Mouse (Mus musculus): ENCODE measurements at regions not wholly inside any gene's neighbourhood (a gene's known extent, or its start where the extent isn't known, plus 50 kb on each side); places are given as distances from the start of the nearest gene placed in this dataset.
A peak's percentile ranks its signal among the peaks of the same experiment; 100 is the strongest.

DNA sequence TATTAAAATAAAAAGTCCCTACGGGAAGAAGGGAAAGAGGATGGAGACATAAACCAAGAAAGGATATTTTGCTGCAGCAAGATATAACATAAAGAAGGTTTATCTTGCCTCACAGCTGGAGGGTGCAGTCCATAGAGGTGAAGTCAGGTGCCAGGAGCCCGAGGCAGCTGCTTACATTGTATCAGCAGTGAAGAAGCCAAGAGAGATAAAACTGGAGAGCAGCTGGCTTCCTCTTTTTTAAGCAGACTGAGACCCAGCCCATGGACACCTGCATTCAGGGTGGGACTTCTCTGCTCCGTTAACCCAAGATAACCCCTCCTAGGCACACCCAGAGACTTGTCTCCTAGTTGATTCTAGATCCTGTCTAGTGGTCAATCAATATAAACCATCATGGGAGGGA, 147.6 kb downstream of the Ttc8 start:
- no peaks in the 10 kb centered on the region for H3K36me3 ChIP-seq
- H3K27ac ChIP-seq: no peak overlapping the region
- H3K4me3 ChIP-seq: no peak overlapping the region
- no peaks in the 10 kb centered on the region for H3K27me3 ChIP-seq
- H3K4me2 ChIP-seq: no peak overlapping the region
- no peak overlapping the region for H3K9ac ChIP-seq
- H3K4me1 ChIP-seq: no peaks in the 10 kb centered on the region
- no peaks in the 10 kb centered on the region for H3K9me3 ChIP-seq
- no peak for ATAC-seq (ENCODE audit: insufficient number of reproducible peaks, low FRiP score, low TSS enrichment, low read depth)
- 72% methylated on average over 3 of the region's 3 CpGs for WGBS

DNA sequence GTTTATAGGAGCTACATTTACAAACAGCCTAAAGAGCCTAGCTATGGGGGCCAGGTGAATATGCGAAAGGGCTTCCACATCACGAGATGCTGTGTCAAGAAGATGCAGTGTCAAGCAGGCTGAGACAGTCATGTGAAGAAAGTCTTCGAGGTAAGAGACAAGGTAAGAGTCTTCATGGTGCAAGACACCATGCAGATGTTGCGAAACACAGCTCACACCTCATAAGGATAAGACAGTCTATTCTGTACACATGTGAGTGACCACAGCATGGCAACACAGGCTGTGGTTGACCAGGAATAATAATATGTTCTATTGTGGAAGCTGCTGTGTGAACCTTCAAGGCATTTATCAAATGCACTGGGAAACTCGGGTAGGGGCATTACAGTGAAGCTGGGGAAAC, 153.4 kb downstream of the Ttc8 start:
- no peak overlapping the region for H3K27ac ChIP-seq
- WGBS: 90% methylated on average over 5 of the region's 5 CpGs
- H3K9me3 ChIP-seq: no peaks in the 10 kb centered on the region
- H3K9ac ChIP-seq: no peak overlapping the region
- H3K4me3 ChIP-seq: no peak overlapping the region
- no peaks in the 10 kb centered on the region for H3K4me1 ChIP-seq
- ATAC-seq (ENCODE audit: insufficient number of reproducible peaks, low FRiP score, low TSS enrichment, low read depth): no peak
- no peaks in the 10 kb centered on the region for H3K27me3 ChIP-seq
- no peaks in the 10 kb centered on the region for H3K36me3 ChIP-seq
- H3K4me2 ChIP-seq: no peak overlapping the region

DNA sequence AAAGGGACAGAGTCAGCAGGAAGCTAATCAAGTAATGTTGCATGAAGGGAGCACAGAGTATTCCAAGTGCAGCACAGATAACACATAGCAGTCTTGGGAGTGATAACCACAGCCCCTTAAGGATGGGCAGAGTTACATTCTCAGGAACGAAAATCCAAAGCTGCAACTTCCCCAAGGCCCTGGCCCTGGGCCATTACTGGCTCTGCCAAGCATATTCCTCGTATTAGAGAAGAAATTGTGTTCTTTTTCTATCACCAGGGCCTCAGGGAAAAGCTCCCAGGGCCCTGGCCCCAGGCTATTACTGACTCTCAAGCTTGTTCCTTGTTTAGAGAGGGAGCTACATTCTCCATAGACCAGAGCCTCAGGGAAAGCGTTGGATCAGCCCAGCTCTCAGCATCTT, 157.0 kb downstream of the Ttc8 start:
- H3K36me3 ChIP-seq: no peaks in the 10 kb centered on the region
- no peaks in the 10 kb centered on the region for H3K4me1 ChIP-seq
- H3K9me3 ChIP-seq: no peaks in the 10 kb centered on the region
- WGBS: 50% methylated on average over 3 of the region's 3 CpGs
- no peak overlapping the region for H3K27ac ChIP-seq
- no peak for ATAC-seq (ENCODE audit: insufficient number of reproducible peaks, low FRiP score, low TSS enrichment, low read depth)
- no peak overlapping the region for H3K4me3 ChIP-seq
- H3K4me2 ChIP-seq: no peak overlapping the region
- no peak overlapping the region for H3K9ac ChIP-seq
- H3K27me3 ChIP-seq: no peaks in the 10 kb centered on the region

DNA sequence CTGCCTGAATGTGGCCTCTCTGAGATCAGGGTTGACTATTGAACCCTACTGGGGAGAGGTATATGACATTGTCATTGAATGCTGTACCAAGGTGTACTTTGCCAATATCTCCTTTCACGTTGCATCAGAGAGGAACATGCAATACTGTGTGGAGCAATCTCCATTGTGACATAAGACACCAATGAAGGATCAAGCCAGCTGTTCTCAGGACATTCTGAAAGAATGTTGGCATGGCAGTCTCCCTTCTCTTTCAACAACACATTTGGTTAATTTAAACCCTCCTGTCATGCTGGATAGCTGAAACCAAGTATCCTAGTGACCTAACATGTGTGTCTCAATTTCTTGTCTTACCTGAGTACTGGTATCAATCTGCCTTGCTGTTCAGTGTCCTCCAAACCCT, 159.5 kb downstream of the Ttc8 start:
- 70% methylated on average over 1 of the region's 1 CpGs for WGBS
- H3K27me3 ChIP-seq: peaks cover 15% of the 10 kb centered on the region
- H3K4me2 ChIP-seq: no peak overlapping the region
- H3K9ac ChIP-seq: no peak overlapping the region
- H3K4me3 ChIP-seq: no peak overlapping the region
- H3K9me3 ChIP-seq: no peaks in the 10 kb centered on the region
- H3K27ac ChIP-seq: no peak overlapping the region
- ATAC-seq (ENCODE audit: insufficient number of reproducible peaks, low FRiP score, low TSS enrichment, low read depth): no peak
- no peaks in the 10 kb centered on the region for H3K36me3 ChIP-seq
- H3K4me1 ChIP-seq: peaks cover 5% of the 10 kb centered on the region; the same call in 1 of the 2 replicates

DNA sequence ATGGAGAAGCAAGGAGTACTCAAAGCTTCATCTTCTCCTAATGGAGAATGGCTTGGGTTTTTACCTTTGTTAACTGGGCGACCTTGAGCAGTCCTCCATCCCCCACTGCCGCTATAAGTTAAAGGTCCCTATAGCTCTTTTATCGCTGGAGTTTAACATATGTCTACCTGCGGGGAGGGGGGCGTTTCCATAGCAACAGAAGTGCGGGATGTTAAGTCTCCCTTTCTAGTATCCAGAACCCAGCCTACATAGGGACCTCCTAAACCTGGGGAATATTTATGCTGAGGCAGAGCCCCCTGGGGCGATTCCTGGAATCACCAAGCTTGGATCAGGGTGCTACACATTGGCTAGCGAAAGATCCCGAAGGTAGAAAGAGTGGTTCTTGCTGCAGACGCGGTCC, 163.2 kb downstream of the Ttc8 start:
- Histone ChIP-seq H3K4me2 (no peak overlapping the region), H3K36me3 (no peaks in the 10 kb centered on the region), H3K9ac (no peak overlapping the region), H3K4me1 (peaks cover 5% of the 10 kb centered on the region; the same call in 1 of the 2 replicates), H3K27ac (no peak overlapping the region), H3K9me3 (no peaks in the 10 kb centered on the region), H3K4me3 (no peak overlapping the region), H3K27me3 (peaks cover 15% of the 10 kb centered on the region)
- no peak for ATAC-seq (ENCODE audit: insufficient number of reproducible peaks, low FRiP score, low TSS enrichment, low read depth)
- WGBS: 35% methylated on average over 11 of the region's 11 CpGs

DNA sequence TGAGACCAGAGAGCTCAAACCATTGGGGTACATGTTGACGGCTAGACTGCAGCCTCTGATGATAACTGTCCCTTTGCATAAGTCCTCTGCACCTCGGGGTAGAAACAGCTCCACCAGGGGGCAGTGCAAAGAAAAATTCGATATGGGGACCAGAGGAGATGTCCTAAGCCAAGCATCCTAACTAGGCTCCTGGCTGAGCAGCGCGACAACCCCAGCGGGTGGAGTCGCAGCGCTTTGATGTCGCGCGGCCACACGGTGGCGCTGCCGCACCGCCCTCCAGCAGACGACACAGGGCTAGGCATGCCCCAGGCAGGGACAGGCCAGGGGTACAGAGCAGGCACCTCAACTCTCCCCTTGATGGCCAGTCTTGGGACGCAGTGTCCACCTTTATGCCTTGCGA, 163.8 kb downstream of the Ttc8 start:
- Histone ChIP-seq H3K4me3 (no peak overlapping the region), H3K9ac (no peak overlapping the region), H3K27me3 (peaks cover 15% of the 10 kb centered on the region), H3K4me1 (peaks cover 5% of the 10 kb centered on the region; the same call in 1 of the 2 replicates), H3K36me3 (no peaks in the 10 kb centered on the region), H3K4me2 (no peak overlapping the region), H3K9me3 (no peaks in the 10 kb centered on the region), H3K27ac (no peak overlapping the region)
- 0 out of 2 replicates have a peak, but pooled peaks have one; percentile 44 for ATAC-seq (ENCODE audit: insufficient number of reproducible peaks, low FRiP score, low TSS enrichment, low read depth)
- 2% methylated on average over 18 of the region's 18 CpGs for WGBS

DNA sequence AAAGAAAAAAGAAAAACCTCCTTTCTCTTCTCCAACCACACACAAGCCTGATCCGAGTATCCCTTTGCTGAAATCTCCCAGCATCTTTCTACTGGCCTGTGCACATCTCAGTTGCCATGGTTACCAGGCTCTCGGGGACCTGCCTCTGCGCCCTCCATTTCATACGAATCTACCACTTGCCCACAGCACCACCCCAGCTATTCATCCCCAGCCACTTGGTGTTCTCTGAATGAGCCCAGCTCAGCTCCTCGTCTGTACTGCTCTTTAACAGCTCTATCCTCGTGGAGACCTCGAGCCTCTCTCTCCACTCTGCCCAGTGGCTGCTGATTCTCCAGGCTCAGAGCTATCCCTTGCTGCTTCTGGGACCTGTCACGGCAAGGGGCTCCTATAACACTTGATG, 166.9 kb downstream of the Ttc8 start:
- Histone ChIP-seq H3K27me3 (peaks cover 15% of the 10 kb centered on the region), H3K27ac (no peak overlapping the region), H3K4me2 (no peak overlapping the region), H3K4me1 (peaks cover 5% of the 10 kb centered on the region; the same call in 1 of the 2 replicates), H3K36me3 (no peaks in the 10 kb centered on the region), H3K4me3 (no peak overlapping the region), H3K9ac (no peak overlapping the region), H3K9me3 (no peaks in the 10 kb centered on the region)
- WGBS: 54% methylated on average over 8 of the region's 8 CpGs
- no peak for ATAC-seq (ENCODE audit: insufficient number of reproducible peaks, low FRiP score, low TSS enrichment, low read depth)

DNA sequence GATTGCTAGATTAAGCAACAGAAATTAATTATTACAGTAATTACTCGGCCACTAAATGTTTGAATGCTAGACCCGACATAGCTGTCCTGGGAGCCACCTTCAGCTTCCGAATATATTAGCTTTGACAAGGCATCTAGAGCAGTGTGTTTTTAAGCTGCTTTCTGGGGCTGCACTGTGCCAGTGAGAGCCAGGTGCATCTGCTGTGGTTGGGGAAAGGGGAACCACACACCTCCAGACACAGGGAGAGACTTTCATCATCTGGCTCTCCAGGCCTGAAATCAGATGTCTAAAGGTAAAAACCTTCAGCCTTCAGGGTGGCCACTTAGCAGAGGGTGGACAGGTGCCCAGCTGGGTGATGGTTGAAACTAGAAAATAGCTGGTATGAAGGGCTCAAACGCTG, 171.4 kb downstream of the Ttc8 start:
- H3K36me3 ChIP-seq: no peaks in the 10 kb centered on the region
- 61% methylated on average over 4 of the region's 4 CpGs for WGBS
- H3K4me1 ChIP-seq: no peaks in the 10 kb centered on the region
- H3K4me2 ChIP-seq: no peak overlapping the region
- no peak overlapping the region for H3K9ac ChIP-seq
- no peaks in the 10 kb centered on the region for H3K27me3 ChIP-seq
- no peak overlapping the region for H3K4me3 ChIP-seq
- H3K27ac ChIP-seq: no peak overlapping the region
- no peaks in the 10 kb centered on the region for H3K9me3 ChIP-seq
- ATAC-seq (ENCODE audit: insufficient number of reproducible peaks, low FRiP score, low TSS enrichment, low read depth): no peak

DNA sequence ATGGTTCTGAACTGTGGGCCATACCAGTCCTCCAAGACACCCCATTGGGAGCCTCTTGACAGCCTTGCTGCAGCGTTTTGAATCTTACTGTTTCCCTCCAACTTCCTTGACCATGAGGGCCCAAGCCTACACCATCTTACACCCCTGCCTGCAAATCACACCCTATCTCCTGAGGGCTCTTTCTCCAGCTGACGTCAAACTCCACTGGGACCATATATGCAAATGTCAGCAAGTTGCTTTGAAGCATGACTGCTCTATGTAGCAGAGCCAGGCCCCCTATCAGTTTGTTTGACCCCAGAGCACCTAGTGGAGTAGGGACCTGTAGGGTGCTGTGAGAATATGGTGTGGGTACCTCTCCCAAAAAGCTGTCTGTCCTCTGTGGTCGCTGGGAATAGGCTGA, 172.8 kb downstream of the Ttc8 start:
- Histone ChIP-seq H3K9me3 (no peaks in the 10 kb centered on the region), H3K36me3 (no peaks in the 10 kb centered on the region), H3K27ac (no peak overlapping the region), H3K4me3 (no peak overlapping the region), H3K27me3 (no peaks in the 10 kb centered on the region), H3K4me2 (no peak overlapping the region), H3K4me1 (no peaks in the 10 kb centered on the region), H3K9ac (no peak overlapping the region)
- WGBS: 56% methylated on average over 3 of the region's 3 CpGs
- ATAC-seq (ENCODE audit: insufficient number of reproducible peaks, low FRiP score, low TSS enrichment, low read depth): no peak

DNA sequence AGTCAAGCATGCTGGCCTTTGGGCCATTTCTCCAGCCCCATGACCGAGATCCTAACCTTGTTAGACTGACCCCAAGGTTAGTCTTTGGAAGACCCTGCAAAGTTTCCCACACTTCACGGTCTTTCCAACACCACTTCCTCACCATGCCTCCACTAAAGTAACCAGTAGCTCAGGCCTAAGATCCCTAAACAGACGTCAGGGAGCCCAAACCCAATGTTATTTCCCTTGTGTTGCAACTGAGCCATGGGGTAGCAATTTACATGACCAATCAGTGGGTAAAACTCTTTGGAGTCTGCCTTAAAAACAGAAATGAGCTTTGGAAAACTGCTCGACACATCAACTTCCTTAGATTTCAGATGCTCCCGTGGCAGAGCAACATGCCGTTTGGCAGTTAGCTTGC, 173.6 kb downstream of the Ttc8 start:
- H3K9ac ChIP-seq: no peak overlapping the region
- H3K4me2 ChIP-seq: no peak overlapping the region
- no peaks in the 10 kb centered on the region for H3K9me3 ChIP-seq
- no peaks in the 10 kb centered on the region for H3K36me3 ChIP-seq
- ATAC-seq (ENCODE audit: insufficient number of reproducible peaks, low FRiP score, low TSS enrichment, low read depth): no peak
- no peak overlapping the region for H3K4me3 ChIP-seq
- H3K27ac ChIP-seq: no peak overlapping the region
- H3K4me1 ChIP-seq: no peaks in the 10 kb centered on the region
- H3K27me3 ChIP-seq: no peaks in the 10 kb centered on the region
- WGBS: 79% methylated on average over 6 of the region's 6 CpGs

DNA sequence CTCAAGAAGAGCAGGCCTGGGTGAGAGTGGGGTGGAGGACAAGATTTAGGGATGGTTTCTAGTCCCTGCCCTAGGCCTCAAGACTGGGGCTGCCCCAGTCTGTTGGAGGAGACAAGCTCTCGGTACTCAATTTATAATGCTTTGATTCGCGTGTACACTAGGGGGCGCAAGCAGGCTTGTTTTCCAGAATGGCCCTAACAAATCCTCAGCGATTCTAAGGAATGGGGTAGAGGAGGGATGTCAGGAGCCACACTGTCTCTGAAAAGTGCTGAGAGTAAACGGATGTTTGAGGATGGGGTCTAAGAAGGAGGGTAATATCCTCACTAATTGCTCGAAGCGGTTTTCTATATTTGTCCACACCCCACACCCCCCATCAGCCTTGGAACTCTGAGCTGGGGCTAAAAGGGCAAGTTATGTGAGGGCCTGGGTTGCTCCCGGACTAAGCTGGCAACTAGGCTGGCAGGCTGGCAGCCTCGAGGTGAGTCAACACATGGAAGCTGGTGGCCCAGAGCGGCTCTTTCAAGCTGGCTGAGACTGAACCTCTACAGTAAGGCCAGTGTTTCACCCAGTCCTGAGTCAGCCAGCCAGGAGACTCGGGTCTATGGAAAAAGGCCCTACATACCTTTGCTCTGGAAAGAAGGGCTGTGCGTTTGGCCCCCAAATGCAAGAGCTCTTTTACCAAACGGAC, 176.7 kb downstream of the Ttc8 start:
- no peaks in the 10 kb centered on the region for H3K4me1 ChIP-seq
- WGBS: 27% methylated on average over 14 of the region's 14 CpGs
- no peaks in the 10 kb centered on the region for H3K27me3 ChIP-seq
- no peak overlapping the region for H3K4me2 ChIP-seq
- ATAC-seq (ENCODE audit: insufficient number of reproducible peaks, low FRiP score, low TSS enrichment, low read depth): peak; percentile 66; the same call in 1 of the 2 replicates
- no peak overlapping the region for H3K9ac ChIP-seq
- no peaks in the 10 kb centered on the region for H3K36me3 ChIP-seq
- H3K4me3 ChIP-seq: no peak overlapping the region
- no peaks in the 10 kb centered on the region for H3K9me3 ChIP-seq
- H3K27ac ChIP-seq: peak overlapping the region; percentile 67

DNA sequence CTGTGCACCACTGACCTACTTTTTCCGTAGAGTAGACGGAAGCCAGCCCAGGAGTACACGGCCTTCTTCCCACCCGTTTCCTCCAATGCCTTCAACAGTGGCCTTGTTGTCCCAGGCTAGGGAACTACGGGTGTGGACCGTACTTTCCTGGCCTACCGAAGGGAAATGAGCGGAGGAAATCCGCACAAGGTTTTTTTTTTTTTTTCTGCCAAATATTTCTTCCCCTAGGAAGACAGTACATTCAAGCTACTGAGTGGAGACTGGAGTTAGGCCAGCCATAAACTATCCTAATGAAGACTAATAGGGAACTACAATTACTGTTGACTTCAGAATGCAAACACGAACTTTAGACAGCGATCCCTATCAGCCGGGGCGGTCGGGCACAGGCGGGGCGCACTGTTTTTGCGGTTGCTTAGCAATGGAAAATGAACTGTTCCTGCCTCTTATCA, 177.3 kb downstream of the Ttc8 start:
- Histone ChIP-seq H3K9ac (no peak overlapping the region), H3K27me3 (no peaks in the 10 kb centered on the region), H3K4me3 (no peak overlapping the region), H3K4me1 (no peaks in the 10 kb centered on the region), H3K27ac (peak overlapping the region; percentile 67), H3K4me2 (no peak overlapping the region), H3K9me3 (no peaks in the 10 kb centered on the region), H3K36me3 (no peaks in the 10 kb centered on the region)
- 0 out of 2 replicates have a peak, but pooled peaks have one; percentile 65 for ATAC-seq (ENCODE audit: insufficient number of reproducible peaks, low FRiP score, low TSS enrichment, low read depth)
- 84% methylated on average over 17 of the region's 17 CpGs for WGBS

DNA sequence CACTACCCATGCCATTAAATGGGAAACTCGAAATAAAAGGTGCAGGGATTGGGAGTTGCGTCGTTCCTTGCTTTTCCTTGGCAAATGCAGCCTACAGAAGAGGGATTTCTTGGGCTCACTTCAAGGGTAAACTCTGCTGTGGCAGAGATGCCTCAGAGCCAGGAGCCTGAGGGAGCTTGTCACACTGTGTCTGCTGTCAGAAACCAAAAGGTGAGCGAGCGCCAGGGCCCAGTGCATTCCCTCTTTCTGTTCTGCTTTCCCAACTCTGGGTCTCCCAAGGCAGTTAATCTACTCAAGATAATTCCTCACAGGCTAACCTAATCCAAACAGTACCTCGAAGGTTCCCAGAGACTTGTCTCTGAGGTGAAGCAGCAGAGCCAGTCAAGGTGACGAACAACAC, 179.5 kb downstream of the Ttc8 start:
- no peak overlapping the region for H3K4me3 ChIP-seq
- no peaks in the 10 kb centered on the region for H3K36me3 ChIP-seq
- 66% methylated on average over 7 of the region's 7 CpGs for WGBS

More for the DNA sequence above, 179.5 kb downstream of the Ttc8 start:
- ATAC-seq (ENCODE audit: insufficient number of reproducible peaks, low FRiP score, low TSS enrichment, low read depth): no peak
- no peaks in the 10 kb centered on the region for H3K27me3 ChIP-seq
- H3K9ac ChIP-seq: no peak overlapping the region
- H3K4me2 ChIP-seq: no peak overlapping the region
- no peaks in the 10 kb centered on the region for H3K4me1 ChIP-seq
- no peak overlapping the region for H3K27ac ChIP-seq
- H3K9me3 ChIP-seq: no peaks in the 10 kb centered on the region
